Mouse (Mus musculus): ENCODE data around the gene Pde6b. TPM values are rescaled to one million over a fixed set of nuclear protein-coding genes. Genes with fewer than 3 reads are reported as not detected.
A peak's percentile ranks its signal among the peaks of the same experiment; 100 is the strongest.

Pde6b gene
- total RNA-seq, 2 experiments from 2014 or later = 0.28 to 0.48 TPM

DNA sequence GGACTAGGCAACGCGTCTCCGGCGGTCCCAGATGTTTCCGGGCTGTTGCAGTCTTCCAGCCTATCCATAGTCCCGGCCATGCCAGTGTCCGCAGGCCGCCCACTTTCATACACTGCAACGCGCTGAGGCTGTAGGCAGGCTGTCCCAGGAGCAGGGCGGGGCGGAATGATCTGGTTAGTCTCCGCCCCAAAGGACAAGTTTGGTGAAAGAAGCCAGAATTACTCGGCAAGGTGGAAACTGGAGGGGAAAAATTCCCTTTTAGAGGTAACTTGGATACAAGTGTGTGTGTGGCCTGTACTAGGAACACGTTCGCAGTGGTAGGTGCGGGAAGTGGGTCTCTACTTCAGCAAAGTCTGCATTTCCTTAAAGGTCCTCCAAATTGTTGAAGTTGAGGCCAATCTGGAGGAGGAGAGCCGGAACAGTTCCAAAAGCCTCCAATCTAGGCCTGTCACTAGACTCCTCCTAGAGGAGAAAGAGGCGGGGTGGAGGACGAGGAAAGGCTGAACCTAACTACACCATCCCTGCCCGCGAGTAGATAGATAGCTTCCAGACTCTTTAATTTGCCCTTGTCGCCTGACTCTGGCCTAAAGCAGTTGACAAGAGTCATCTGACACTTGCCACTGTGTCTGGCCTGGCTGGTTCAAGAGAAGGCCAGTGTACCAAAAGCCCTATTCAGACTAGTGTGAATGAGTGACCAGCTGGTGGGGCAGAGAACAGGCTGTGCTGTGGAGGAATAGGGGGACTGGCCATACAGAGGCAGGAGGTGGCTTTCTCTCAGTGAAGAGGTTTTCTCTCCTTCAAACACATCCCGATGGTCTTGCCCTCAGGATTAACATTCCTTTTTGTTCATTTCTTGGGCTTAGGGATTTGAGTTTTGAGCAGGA is 60.8 kb downstream of the Pde6b start, which contains the start of gene Mfsd7a:
TSS of gene Mfsd7a (minus strand) at position 107 of the 884 bp plus-strand sequence.
- Histone ChIP-seq H3K27ac (no peak within 1 kb of the TSS), H3K4me3 (peak within 1 kb of the TSS; percentile 41)
- no peak for DNase-seq (ENCODE audit: extremely low spot score in 1 of 2, low spot score in 2 of 2)
- no peak for TF ChIP-seq CTCF (IDR thresholded peaks at IDR 0.05)
- intact Hi-C loops (cut with DNase I) = no loop called here

DNA sequence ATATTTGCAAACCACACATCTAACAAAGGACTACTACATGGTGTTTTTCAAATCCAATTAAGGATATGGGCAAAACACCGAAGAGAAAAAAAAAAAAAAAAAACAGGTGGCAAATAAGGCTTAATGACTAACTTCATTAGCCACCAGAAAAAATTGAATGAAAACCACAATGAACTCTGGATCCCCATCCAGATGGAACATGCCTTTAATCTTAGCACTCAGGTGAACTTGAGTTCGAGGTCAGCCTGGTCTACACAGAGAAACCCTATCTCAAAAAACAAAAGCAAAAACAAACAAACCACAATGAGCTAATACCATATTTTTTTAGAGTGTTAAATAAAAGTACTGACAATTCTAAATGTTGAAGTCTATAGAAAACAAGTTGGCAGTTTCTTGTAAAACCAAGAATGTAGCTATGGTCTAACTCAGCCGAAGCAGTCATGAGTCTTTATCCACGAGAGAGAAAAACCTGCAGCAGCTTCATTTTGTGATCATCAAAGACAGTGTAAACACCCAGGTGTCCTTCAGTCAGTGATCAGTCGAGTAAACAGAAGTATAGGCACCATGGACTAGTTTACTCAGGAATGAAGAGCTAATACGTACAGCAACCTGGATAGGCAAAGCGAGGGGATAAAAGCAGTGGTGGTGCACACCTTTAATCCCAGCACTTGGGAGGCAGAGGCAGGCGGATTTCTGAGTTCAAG is 62.8 kb downstream of the Pde6b start:
- no peak for TF ChIP-seq CTCF (IDR thresholded peaks at IDR 0.05)
- Histone ChIP-seq H3K4me3 (no peak overlapping the region), H3K27ac (no peak overlapping the region)
- intact Hi-C loops (cut with DNase I) = no loop called here
- no peak for DNase-seq (ENCODE audit: extremely low spot score in 1 of 2, low spot score in 2 of 2)

DNA sequence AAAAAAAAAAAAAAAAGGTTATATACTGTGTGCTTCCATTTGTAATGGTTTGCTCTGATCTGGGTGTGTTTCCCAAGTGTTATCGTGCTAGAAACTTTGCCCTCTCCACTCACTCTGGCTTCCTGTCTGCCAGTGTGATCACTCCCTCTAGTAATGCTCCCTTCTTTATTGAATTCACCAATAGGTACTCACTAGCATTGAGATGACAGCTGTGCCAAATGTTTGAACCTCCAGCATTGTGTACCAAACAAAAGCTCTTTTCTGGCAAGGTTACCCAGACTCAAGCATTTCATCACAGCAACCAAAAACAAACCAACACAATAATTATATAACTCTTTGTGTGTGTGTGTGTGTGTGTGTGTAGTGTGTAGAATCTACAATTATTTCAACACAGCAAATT is 63.4 kb downstream of the Pde6b start:
- TF ChIP-seq CTCF (IDR thresholded peaks at IDR 0.05) = no peak
- no peak for DNase-seq (ENCODE audit: extremely low spot score in 1 of 2, low spot score in 2 of 2)
- H3K4me3 ChIP-seq = no peak overlapping the region
- intact Hi-C loops (cut with DNase I) = no loop called here
- H3K27ac ChIP-seq = no peak overlapping the region

DNA sequence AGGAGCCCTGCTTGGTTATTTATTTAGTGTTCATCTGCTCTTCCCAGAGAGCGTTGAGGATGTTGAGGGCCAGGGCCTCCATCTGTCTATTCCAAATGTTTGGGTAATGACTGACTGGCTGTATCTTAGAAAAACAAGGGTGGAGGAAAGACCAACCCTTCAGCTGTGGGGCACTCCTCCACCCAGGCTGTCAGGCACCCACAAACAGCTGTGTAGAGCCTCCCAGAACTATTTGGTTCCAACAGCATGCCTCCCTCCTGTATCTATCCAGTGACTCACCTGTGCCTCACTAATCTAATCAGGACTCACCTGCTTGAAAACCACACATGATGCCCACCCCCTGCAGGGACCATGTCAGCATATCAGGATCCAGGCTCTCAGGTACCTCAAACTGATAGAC is 64.2 kb downstream of the Pde6b start:
- no peak for TF ChIP-seq CTCF (IDR thresholded peaks at IDR 0.05)
- H3K4me3 ChIP-seq = no peak overlapping the region
- no peak for DNase-seq (ENCODE audit: extremely low spot score in 1 of 2, low spot score in 2 of 2)
- intact Hi-C loops (cut with DNase I) = no loop called here
- no peak overlapping the region for H3K27ac ChIP-seq

DNA sequence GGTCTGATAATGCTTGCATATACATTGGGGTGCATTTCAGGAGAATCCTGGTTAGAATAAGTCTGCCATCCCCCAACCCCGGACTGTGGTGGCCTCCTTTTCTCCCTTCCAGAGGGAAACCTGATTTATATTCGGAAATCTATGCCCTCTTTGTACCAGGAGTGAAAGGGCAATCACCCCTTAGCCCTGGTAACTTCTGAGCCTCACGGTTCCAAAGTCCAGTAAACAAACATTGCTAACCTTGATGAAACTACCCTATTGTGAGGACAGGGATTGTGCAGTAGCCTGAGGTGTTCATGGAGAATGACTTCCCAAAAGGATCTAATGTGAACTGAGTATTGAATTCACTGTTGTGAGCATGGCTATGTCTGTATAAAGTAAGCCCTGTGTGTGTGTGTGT is 65.9 kb downstream of the Pde6b start:
- H3K27ac ChIP-seq = no peak overlapping the region
- intact Hi-C loops (cut with DNase I) = no loop called here
- no peak for DNase-seq (ENCODE audit: extremely low spot score in 1 of 2, low spot score in 2 of 2)
- H3K4me3 ChIP-seq = no peak overlapping the region
- TF ChIP-seq CTCF (IDR thresholded peaks at IDR 0.05) = no peak

DNA sequence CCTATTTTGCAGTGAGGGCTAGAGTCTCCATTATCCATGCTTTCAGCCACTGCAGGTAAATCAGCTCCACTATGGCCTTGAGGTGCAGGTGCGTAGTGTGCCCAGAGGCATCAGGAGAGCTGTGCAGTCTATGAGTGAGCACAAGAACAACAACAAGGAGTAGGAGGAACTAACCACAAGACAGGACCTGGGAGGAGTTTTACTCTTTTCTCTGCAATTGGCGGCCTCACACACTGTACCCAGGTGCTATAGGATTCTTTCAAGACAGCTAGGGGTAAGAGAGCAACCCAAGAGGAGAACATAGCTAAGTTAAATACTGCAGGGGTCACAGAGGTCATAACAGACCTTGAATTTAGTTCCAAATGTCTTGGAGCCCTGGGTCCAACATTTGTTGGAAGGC is 70.5 kb downstream of the Pde6b start:
- DNase-seq (ENCODE audit: extremely low spot score in 1 of 2, low spot score in 2 of 2) = no peak
- intact Hi-C loops (cut with DNase I) = no loop called here
- H3K27ac ChIP-seq = no peak overlapping the region
- H3K4me3 ChIP-seq = no peak overlapping the region
- no peak for TF ChIP-seq CTCF (IDR thresholded peaks at IDR 0.05)

DNA sequence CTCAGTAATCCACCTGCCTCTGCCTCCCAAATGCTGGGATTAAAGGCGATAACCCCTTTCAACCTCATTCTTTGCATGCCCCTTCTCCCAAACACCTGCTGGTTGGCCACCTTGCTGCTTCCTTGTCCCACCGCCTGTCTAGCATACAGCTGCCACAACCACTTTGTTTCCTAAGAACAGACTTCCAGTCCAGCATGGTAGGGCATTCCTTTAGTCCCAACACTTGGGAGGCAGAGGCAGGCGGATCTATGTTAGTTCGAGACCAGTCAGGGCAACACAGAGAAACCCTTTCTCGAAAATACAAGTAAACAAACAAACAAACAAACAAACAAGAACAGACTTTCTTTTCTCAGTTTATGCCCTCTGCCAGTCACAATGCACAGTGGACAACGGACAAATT is 72.3 kb downstream of the Pde6b start:
- no peak for TF ChIP-seq CTCF (IDR thresholded peaks at IDR 0.05)
- H3K4me3 ChIP-seq = peak overlapping the region; percentile 79
- intact Hi-C loops (cut with DNase I) = loop anchor here (5.0 kb wide), 1 partner anchor 93 kb away; the partner anchor contains the start of gene Gm42517
- no peak for DNase-seq (ENCODE audit: extremely low spot score in 1 of 2, low spot score in 2 of 2)
- H3K27ac ChIP-seq = no peak overlapping the region; the same call in 1 of the 2 replicates

DNA sequence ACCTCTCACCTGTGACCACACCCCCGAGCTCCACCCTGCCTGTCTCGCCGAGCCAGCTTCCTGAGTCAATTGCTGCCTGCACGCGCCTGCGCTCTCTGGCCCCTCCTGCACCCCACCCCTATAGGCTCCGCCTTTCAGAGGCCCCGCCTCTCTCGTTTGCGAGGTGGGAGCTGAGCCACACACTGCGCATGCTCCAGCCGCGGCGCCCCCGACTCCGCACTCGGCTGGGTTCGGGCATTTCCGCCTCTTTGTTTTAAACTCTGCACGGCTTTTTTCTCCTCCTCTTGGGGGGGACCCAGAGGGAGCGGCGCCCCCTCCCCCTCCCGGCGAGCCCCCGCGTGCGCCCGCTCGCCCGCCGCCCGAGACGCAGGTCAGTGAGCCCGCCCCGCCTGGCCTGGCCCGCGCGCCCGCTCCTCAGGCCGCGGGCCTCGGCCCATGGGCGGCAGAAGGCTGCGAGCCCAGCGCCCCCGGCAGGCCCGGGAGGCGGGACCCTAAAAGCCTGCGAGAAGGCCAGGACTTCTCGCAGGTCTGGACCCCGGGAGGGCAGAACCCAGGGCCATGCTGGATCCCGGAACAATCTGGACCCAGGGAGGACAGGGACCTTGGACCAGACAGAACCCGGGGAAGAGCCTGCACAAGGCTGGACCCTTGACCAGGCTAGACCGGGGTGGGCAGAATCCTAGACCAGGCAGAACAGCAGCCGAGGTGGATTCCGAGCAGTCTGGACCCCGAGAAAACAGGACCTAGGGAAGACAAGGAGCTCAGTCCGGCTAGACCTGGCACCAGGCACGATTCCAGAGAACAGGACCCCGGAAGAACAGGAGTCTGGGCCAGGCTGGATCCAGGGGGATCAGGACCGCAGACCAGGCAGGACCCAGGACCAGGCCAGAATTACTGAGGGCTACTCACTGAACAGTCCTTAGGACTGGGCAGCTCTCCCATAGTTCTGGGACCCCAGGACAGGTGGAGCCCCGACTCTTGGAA is 73.2 kb downstream of the Pde6b start, which contains the start of gene Pcgf3:
TSS of gene Pcgf3 (plus strand) at position 151 of the 984 bp plus-strand sequence.
- intact Hi-C loops (cut with DNase I) = loop anchor here (5.0 kb wide), 1 partner anchor 94 kb away; the partner anchor contains the start of gene Gm42517
- DNase-seq (ENCODE audit: extremely low spot score in 1 of 2, low spot score in 2 of 2) = peak; percentile 96 to 97
- Histone ChIP-seq H3K4me3 (peak within 1 kb of the TSS; percentile 79), H3K27ac (peak within 1 kb of the TSS; percentile 86)
- TF ChIP-seq CTCF (IDR thresholded peaks at IDR 0.05) = no peak

DNA sequence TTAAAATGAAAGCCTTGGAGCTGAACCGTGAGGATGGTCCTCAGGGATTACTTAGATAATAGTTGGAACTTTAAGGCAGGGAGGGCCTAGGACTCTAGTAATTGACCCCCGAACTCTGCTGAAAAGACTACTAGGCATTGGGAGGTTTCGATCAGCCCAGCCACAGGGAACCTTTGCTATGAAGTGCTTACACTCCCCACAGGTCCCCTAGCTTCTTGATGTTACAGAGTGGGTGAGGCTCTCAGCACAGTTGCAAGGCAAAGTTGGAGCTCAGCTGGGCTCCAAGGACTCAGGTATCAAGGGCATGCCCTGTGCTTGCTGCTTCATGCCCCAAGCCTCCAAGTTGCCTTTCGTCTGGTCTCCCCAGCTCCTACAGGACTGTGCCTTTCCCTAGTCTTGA is 74.3 kb downstream of the Pde6b start:
- TF ChIP-seq CTCF (IDR thresholded peaks at IDR 0.05) = no peak
- Histone ChIP-seq H3K4me3 (peak overlapping the region; percentile 79), H3K27ac (no peak overlapping the region)
- no peak for DNase-seq (ENCODE audit: extremely low spot score in 1 of 2, low spot score in 2 of 2)
- intact Hi-C loops (cut with DNase I) = loop anchor here (5.0 kb wide), 1 partner anchor 95 kb away; the partner anchor contains the start of gene Gm42517

DNA sequence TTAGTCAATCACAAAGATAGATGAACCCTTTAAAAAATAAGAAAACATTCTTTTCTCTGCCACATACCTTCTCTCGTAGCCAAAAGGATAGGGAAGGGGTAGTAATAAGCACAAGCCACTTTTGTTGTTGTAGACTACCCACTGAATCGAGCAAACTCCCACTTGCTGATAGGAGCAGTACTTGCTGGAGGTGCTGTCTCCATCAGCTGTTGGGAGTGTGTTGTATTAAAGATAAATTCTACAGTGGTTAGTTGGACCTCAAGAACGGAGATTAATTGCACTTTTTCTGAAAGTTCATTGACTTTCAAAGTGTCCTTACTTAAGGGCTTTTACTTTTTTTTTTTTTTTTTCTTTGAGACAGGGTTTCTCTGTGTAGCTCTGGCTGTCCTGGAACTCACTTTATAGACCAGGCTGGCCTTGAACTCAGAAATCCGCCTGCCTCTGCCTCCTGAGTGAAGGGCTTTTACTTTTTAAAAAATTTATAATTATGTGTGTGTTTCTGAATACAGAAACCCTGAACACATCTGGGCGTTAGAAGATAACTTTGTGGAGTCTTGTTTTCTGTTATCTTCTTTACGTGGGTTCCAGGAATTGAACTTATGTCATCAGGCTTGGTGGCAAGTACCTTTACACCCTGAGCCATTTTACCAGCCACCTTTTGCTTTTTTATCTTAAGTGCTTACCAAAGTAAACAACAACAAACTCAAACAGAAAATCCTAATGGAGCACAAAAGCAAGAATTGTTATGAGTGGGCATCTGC is 77.1 kb downstream of the Pde6b start:
- no peak for TF ChIP-seq CTCF (IDR thresholded peaks at IDR 0.05)
- intact Hi-C loops (cut with DNase I) = no loop called here
- Histone ChIP-seq H3K27ac (no peak overlapping the region), H3K4me3 (no peak overlapping the region)
- no peak for DNase-seq (ENCODE audit: extremely low spot score in 1 of 2, low spot score in 2 of 2)
